Mouse (Mus musculus) ovary, adult 10 weeks (tissue): Measurements from ENCODE around the gene Eif1. TPM values are rescaled to one million over a fixed set of nuclear protein-coding genes. Genes with fewer than 3 reads are reported as not detected.

ENCODE experiments used
- polyA plus RNA-seq: library from polyadenylated mRNA; stranded (reverse); fragments of 350-450 nt; fragmentation: Illumina TruSeq; extraction: RNeasy Lipid Tissue Mini Kit (QIAGEN cat#74804); gene quantifications from one replicate; pipeline ENCODE4 v1.2.3, GENCODE M21; 2014

The Eif1 gene
- 1,574 TPM for polyA plus RNA-seq

GRCm38 (mm10) chr11:100319492-100320171, at the start of gene Eif1:
Gene Eif1, plus strand, starts transcription at chr11:100319885.

GRCm38 (mm10) chr11:100333944-100334457, 14.3 kb downstream of the Eif1 start, which contains the start of gene Gast:
Gene Gast, plus strand, starts transcription at chr11:100334407.

GRCm38 (mm10) chr11:100355972-100356818, 36.5 kb downstream of the Eif1 start, which contains the start of gene Hap1:
Gene Hap1, minus strand, starts transcription at chr11:100356128.

Other genes with a start within 250 kb of the Eif1 start
- gene Krt32, start 231.7 kb upstream of the Eif1 start, polyA plus RNA-seq, result not detected
- gene Krt35, start 223.6 kb upstream of the Eif1 start, polyA plus RNA-seq, result not detected
- not detected for gene Krt36, start 214.3 kb upstream of the Eif1 start, polyA plus RNA-seq
- not detected for gene Krt13, start 198.3 kb upstream of the Eif1 start, polyA plus RNA-seq
- gene Krt15, start 184.0 kb upstream of the Eif1 start, polyA plus RNA-seq, result not detected
- 5.7 TPM for gene Krt19, start 171.2 kb upstream of the Eif1 start, polyA plus RNA-seq
- not detected for gene Krt9, start 126.6 kb upstream of the Eif1 start, polyA plus RNA-seq
- gene Krt14, start 112.3 kb upstream of the Eif1 start, polyA plus RNA-seq, result not detected
- gene Krt16, start 71.0 kb upstream of the Eif1 start, polyA plus RNA-seq, result not detected
- gene Krt17, start 58.9 kb upstream of the Eif1 start, polyA plus RNA-seq, result not detected
- gene Krt42, start 50.0 kb upstream of the Eif1 start, polyA plus RNA-seq, result not detected
- not detected for gene Gast, start 14.5 kb downstream of the Eif1 start, polyA plus RNA-seq
- gene Hap1, start 36.2 kb downstream of the Eif1 start, polyA plus RNA-seq, result 0.48 TPM
- gene Jup, start 77.9 kb downstream of the Eif1 start, polyA plus RNA-seq, result 1.7 TPM
- 5.7 TPM for gene P3h4, start 95.0 kb downstream of the Eif1 start, polyA plus RNA-seq
- 6.8 TPM for gene Fkbp10, start 95.8 kb downstream of the Eif1 start, polyA plus RNA-seq
- gene Nt5c3b, start 121.9 kb downstream of the Eif1 start, polyA plus RNA-seq, result 46.1 TPM
- gene Klhl10, start 122.0 kb downstream of the Eif1 start, polyA plus RNA-seq, result 0.46 TPM
- 43.0 TPM for gene Klhl11, start 152.9 kb downstream of the Eif1 start, polyA plus RNA-seq
- gene Acly, start 208.1 kb downstream of the Eif1 start, polyA plus RNA-seq, result 125 TPM
- 0.86 TPM for gene Ttc25, start 225.7 kb downstream of the Eif1 start, polyA plus RNA-seq